Mouse (Mus musculus) heart, adult 2 months (tissue): Measurements from ENCODE around the gene A630095N17Rik.

Experiments
- CTCF ChIP-seq: fragments of 200-600 bp; IDR thresholded peaks from 2 replicates; pipeline ENCODE4 v1.8.1; 2022; ENCODE audit warnings: antibody characterized with exemption, mild to moderate bottlenecking, moderate library complexity
- EP300 ChIP-seq: fragments of 200-500 bp; IDR thresholded peaks from 2 replicates; pipeline ENCODE4 v1.6.1; 2011; ENCODE audit warnings: low read depth, low read length, control low read depth; ENCODE audit not compliant: insufficient read depth
- POLR2A ChIP-seq: fragments of 200-500 bp; IDR thresholded peaks from 2 replicates; pipeline ENCODE4 v1.6.1; 2011; ENCODE audit warnings: mild to moderate bottlenecking, low read depth, low read length, control low read depth; ENCODE audit not compliant: insufficient read depth

GRCm38 (mm10) chr1:75187914-75188483 lies 43.9 kb downstream of the A630095N17Rik start:
- TF ChIP-seq POLR2A (no peak), EP300 (no peak), CTCF (no peak)
